Mouse (Mus musculus) E14TG2a.4 (cell line): ENCODE results near the gene Fam117a.

Experiments
- CTCF ChIP-seq: conservative IDR thresholded peaks from 2 replicates; pipeline ENCODE4 v1.5.1; 2014; ENCODE audit warnings: low read length
- NANOG ChIP-seq: IDR thresholded peaks from 2 replicates; pipeline ENCODE4 v1.6.1; 2014; ENCODE audit warnings: borderline replicate concordance, low read length, mixed read lengths
- POU5F1 ChIP-seq: IDR thresholded peaks from 2 replicates; pipeline ENCODE4 v1.6.1; 2014; ENCODE audit warnings: low read length, borderline replicate concordance

- TF ChIP-seq CTCF (no peak), NANOG (no peak), POU5F1 (no peak)
These were observed 3.8 kb downstream of the Fam117a start for GRCm38 (mm10) chr11:95340664-95341063.
